Mouse (Mus musculus): ENCODE measurements at regions not wholly inside any gene's neighbourhood (a gene's known extent, or its start where the extent isn't known, plus 50 kb on each side); places are given as distances from the start of the nearest gene placed in this dataset.
A peak's percentile ranks its signal among the peaks of the same experiment; 100 is the strongest.

- DNase-seq (ENCODE audit: low read depth, low spot score), result no peak
These were observed 56.7 kb downstream of the 9130204L05Rik start for GRCm38 (mm10) chr3:91033921-91034320.

- peak; percentile 78 for DNase-seq (ENCODE audit: low read depth, low spot score)
These were observed 60.4 kb downstream of the 9130204L05Rik start for GRCm38 (mm10) chr3:91030161-91030560.

Measured in ZHBTc4 (cell line).